Mouse (Mus musculus): ENCODE data around the gene Cacnb4. TPM values are rescaled to one million over a fixed set of nuclear protein-coding genes. Genes with fewer than 3 reads are reported as not detected.

Gene Cacnb4
- polyA plus RNA-seq, 1 experiment: 0.01 TPM

- no peak overlapping the region for H3ac ChIP-seq (ENCODE audit: control insufficient read depth, insufficient read length)
- no peak overlapping the region for H3K4me3 ChIP-seq
- peaks cover 46% of the 10 kb centered on the region for H3K36me3 ChIP-seq (ENCODE audit: control insufficient read depth, insufficient read depth)
- no peaks in the 10 kb centered on the region for H3K27me3 ChIP-seq (ENCODE audit: control insufficient read depth, insufficient read depth, insufficient read length)
- H3K4me2 ChIP-seq (ENCODE audit: low read depth): no peak overlapping the region
- no peak for TF ChIP-seq MAX (IDR thresholded peaks at IDR 0.05; ENCODE audit: low read depth)
- no peak for TF ChIP-seq CEBPB (IDR thresholded peaks at IDR 0.05; ENCODE audit: insufficient read depth, poor library complexity, severe bottlenecking)
- TF ChIP-seq MYOG (IDR thresholded peaks at IDR 0.05; ENCODE audit: control insufficient read depth in 1 of 3, insufficient read depth in 1 of 3, insufficient read length in 2 of 3, low read depth in 2 of 3): no peak
- TF ChIP-seq E2F4 (IDR thresholded peaks at IDR 0.05; ENCODE audit: insufficient read depth): no peak
- no peaks in the 10 kb centered on the region for H3K79me2 ChIP-seq (ENCODE audit: control insufficient read depth, insufficient read depth)
These were observed 37.5 kb upstream of the Cacnb4 start for GRCm38 (mm10) chr2:52714111-52714510.

- H3K79me2 ChIP-seq (ENCODE audit: control insufficient read depth, insufficient read depth): no peaks in the 10 kb centered on the region
- H3K36me3 ChIP-seq (ENCODE audit: control insufficient read depth, insufficient read depth): peaks cover 63% of the 10 kb centered on the region
- no peak overlapping the region for H3K4me3 ChIP-seq
- TF ChIP-seq TCF12 (IDR thresholded peaks at IDR 0.05; ENCODE audit: insufficient read depth, poor library complexity, severe bottlenecking): no peak
- no peak for TF ChIP-seq REST (IDR thresholded peaks at IDR 0.05; ENCODE audit: insufficient read depth, insufficient read length)
- TF ChIP-seq POLR2AphosphoS2 (IDR thresholded peaks at IDR 0.05; ENCODE audit: insufficient read length, low read depth): no peak
- no peak for TF ChIP-seq SRF (IDR thresholded peaks at IDR 0.05; ENCODE audit: control insufficient read depth, insufficient read length, low read depth)
- no peak for TF ChIP-seq E2F4 (IDR thresholded peaks at IDR 0.05; ENCODE audit: insufficient read depth)
- no peak for TF ChIP-seq POLR2A (IDR thresholded peaks at IDR 0.05; ENCODE audit: insufficient read length, low read depth)
- TF ChIP-seq MYOD1 (IDR thresholded peaks at IDR 0.05; ENCODE audit: control insufficient read depth in 1 of 3, insufficient read length in 2 of 3, low read depth in 2 of 3): no peak
- TF ChIP-seq USF1 (IDR thresholded peaks at IDR 0.05; ENCODE audit: low read depth): no peak
- H3K4me2 ChIP-seq (ENCODE audit: low read depth): no peak overlapping the region
- no peak overlapping the region for H3ac ChIP-seq (ENCODE audit: control insufficient read depth, insufficient read length)
- H3K27me3 ChIP-seq (ENCODE audit: control insufficient read depth, insufficient read depth, insufficient read length): no peaks in the 10 kb centered on the region
These were observed 34.2 kb upstream of the Cacnb4 start for GRCm38 (mm10) chr2:52710804-52711203.

- Histone ChIP-seq H3K4me3 (no peak overlapping the region), H3K27me3 (ENCODE audit: control insufficient read depth, insufficient read depth, insufficient read length) (no peaks in the 10 kb centered on the region), H3K4me2 (ENCODE audit: low read depth) (no peak overlapping the region), H3K79me2 (ENCODE audit: control insufficient read depth, insufficient read depth) (no peaks in the 10 kb centered on the region), H3ac (ENCODE audit: control insufficient read depth, insufficient read length) (no peak overlapping the region), H3K36me3 (ENCODE audit: control insufficient read depth, insufficient read depth) (peaks cover 59% of the 10 kb centered on the region)
- no peak for TF ChIP-seq TCF3 (IDR thresholded peaks at IDR 0.05; ENCODE audit: insufficient read length, low read depth)
- TF ChIP-seq USF1 (IDR thresholded peaks at IDR 0.05; ENCODE audit: low read depth): no peak
- TF ChIP-seq MYOG (IDR thresholded peaks at IDR 0.05; ENCODE audit: control insufficient read depth in 1 of 3, insufficient read depth in 1 of 3, insufficient read length in 2 of 3, low read depth in 2 of 3): no peak
- no peak for TF ChIP-seq REST (IDR thresholded peaks at IDR 0.05; ENCODE audit: insufficient read depth, insufficient read length)
- TF ChIP-seq TCF12 (IDR thresholded peaks at IDR 0.05; ENCODE audit: insufficient read depth, poor library complexity, severe bottlenecking): no peak
- no peak for TF ChIP-seq POLR2AphosphoS2 (IDR thresholded peaks at IDR 0.05; ENCODE audit: insufficient read length, low read depth)
- TF ChIP-seq CEBPB (IDR thresholded peaks at IDR 0.05; ENCODE audit: insufficient read depth, poor library complexity, severe bottlenecking): no peak
- no peak for TF ChIP-seq SRF (IDR thresholded peaks at IDR 0.05; ENCODE audit: control insufficient read depth, insufficient read length, low read depth)
These were observed 32.8 kb upstream of the Cacnb4 start for GRCm38 (mm10) chr2:52709417-52709816.

GRCm38 (mm10) chr2:52701368-52702036, 24.9 kb upstream of the Cacnb4 start:
- no peaks in the 10 kb centered on the region for H3K27me3 ChIP-seq (ENCODE audit: control insufficient read depth, insufficient read depth, insufficient read length)
- no peaks in the 10 kb centered on the region for H3K79me2 ChIP-seq (ENCODE audit: control insufficient read depth, insufficient read depth)
- peaks cover 38% of the 10 kb centered on the region for H3K36me3 ChIP-seq (ENCODE audit: control insufficient read depth, insufficient read depth)
- no peak overlapping the region for H3K4me2 ChIP-seq (ENCODE audit: low read depth)
- no peak overlapping the region for H3K4me3 ChIP-seq
- no peak overlapping the region for H3ac ChIP-seq (ENCODE audit: control insufficient read depth, insufficient read length)
- TF ChIP-seq POLR2AphosphoS2 (IDR thresholded peaks at IDR 0.05; ENCODE audit: insufficient read length, low read depth): no peak
- peak; percentile 83 for TF ChIP-seq CEBPB (IDR thresholded peaks at IDR 0.05; ENCODE audit: insufficient read depth, poor library complexity, severe bottlenecking)
- no peak for TF ChIP-seq TCF3 (IDR thresholded peaks at IDR 0.05; ENCODE audit: insufficient read length, low read depth)
- TF ChIP-seq E2F4 (IDR thresholded peaks at IDR 0.05; ENCODE audit: insufficient read depth): no peak
- TF ChIP-seq SRF (IDR thresholded peaks at IDR 0.05; ENCODE audit: control insufficient read depth, insufficient read length, low read depth): no peak
- TF ChIP-seq MYOG (IDR thresholded peaks at IDR 0.05; ENCODE audit: control insufficient read depth in 1 of 3, insufficient read depth in 1 of 3, insufficient read length in 2 of 3, low read depth in 2 of 3): no peak

GRCm38 (mm10) chr2:52700352-52700751, 23.7 kb upstream of the Cacnb4 start:
- Histone ChIP-seq H3K4me2 (ENCODE audit: low read depth) (no peak overlapping the region), H3K36me3 (ENCODE audit: control insufficient read depth, insufficient read depth) (peaks cover 26% of the 10 kb centered on the region), H3K27me3 (ENCODE audit: control insufficient read depth, insufficient read depth, insufficient read length) (no peaks in the 10 kb centered on the region), H3K79me2 (ENCODE audit: control insufficient read depth, insufficient read depth) (no peaks in the 10 kb centered on the region), H3K4me3 (no peak overlapping the region), H3ac (ENCODE audit: control insufficient read depth, insufficient read length) (no peak overlapping the region)
- TF ChIP-seq E2F4 (IDR thresholded peaks at IDR 0.05; ENCODE audit: insufficient read depth): no peak
- TF ChIP-seq POLR2AphosphoS2 (IDR thresholded peaks at IDR 0.05; ENCODE audit: insufficient read length, low read depth): no peak
- no peak for TF ChIP-seq SRF (IDR thresholded peaks at IDR 0.05; ENCODE audit: control insufficient read depth, insufficient read length, low read depth)
- TF ChIP-seq MAX (IDR thresholded peaks at IDR 0.05; ENCODE audit: low read depth): no peak
- no peak for TF ChIP-seq USF1 (IDR thresholded peaks at IDR 0.05; ENCODE audit: low read depth)
- no peak for TF ChIP-seq CEBPB (IDR thresholded peaks at IDR 0.05; ENCODE audit: insufficient read depth, poor library complexity, severe bottlenecking)
- no peak for TF ChIP-seq TCF3 (IDR thresholded peaks at IDR 0.05; ENCODE audit: insufficient read length, low read depth)
- no peak for TF ChIP-seq POLR2A (IDR thresholded peaks at IDR 0.05; ENCODE audit: insufficient read length, low read depth)
- TF ChIP-seq MYOD1 (IDR thresholded peaks at IDR 0.05; ENCODE audit: control insufficient read depth in 1 of 3, insufficient read length in 2 of 3, low read depth in 2 of 3): no peak
- no peak for TF ChIP-seq TCF12 (IDR thresholded peaks at IDR 0.05; ENCODE audit: insufficient read depth, poor library complexity, severe bottlenecking)
- no peak for TF ChIP-seq MYOG (IDR thresholded peaks at IDR 0.05; ENCODE audit: control insufficient read depth in 1 of 3, insufficient read depth in 1 of 3, insufficient read length in 2 of 3, low read depth in 2 of 3)
- no peak for TF ChIP-seq REST (IDR thresholded peaks at IDR 0.05; ENCODE audit: insufficient read depth, insufficient read length)

Data from myocyte (in vitro differentiated cells).